Mouse (Mus musculus) E14TG2a.4 (cell line): Measurements from ENCODE around the gene Spindoc.

ENCODE experiments used
- H3K27me3 ChIP-seq: 2 replicates; pipeline ENCODE4 v1.6.1; 2014; ENCODE audit warnings: low read length, control low read depth; ENCODE audit not compliant: insufficient read depth
- H3K36me3 ChIP-seq: 2 replicates; pipeline ENCODE4 v1.6.1; 2014; ENCODE audit warnings: low read length, control low read depth; ENCODE audit not compliant: insufficient read depth
- H3K4me1 ChIP-seq: replicated peaks from 2 replicates; pipeline ENCODE4 v1.6.1; 2014; ENCODE audit warnings: low read depth, low read length, control low read depth
- H3K4me3 ChIP-seq: replicated peaks from 2 replicates; pipeline ENCODE4 v1.5.1; 2014; ENCODE audit warnings: mild to moderate bottlenecking, low read length
- H3K9me3 ChIP-seq: 2 replicates; pipeline ENCODE4 v1.6.1; 2014; ENCODE audit warnings: low read length, control low read depth
- CTCF ChIP-seq: conservative IDR thresholded peaks from 2 replicates; pipeline ENCODE4 v1.5.1; 2014; ENCODE audit warnings: low read length
- NANOG ChIP-seq: IDR thresholded peaks from 2 replicates; pipeline ENCODE4 v1.6.1; 2014; ENCODE audit warnings: borderline replicate concordance, low read length, mixed read lengths
- POU5F1 ChIP-seq: IDR thresholded peaks from 2 replicates; pipeline ENCODE4 v1.6.1; 2014; ENCODE audit warnings: low read length, borderline replicate concordance

Spindoc gene

DNA sequence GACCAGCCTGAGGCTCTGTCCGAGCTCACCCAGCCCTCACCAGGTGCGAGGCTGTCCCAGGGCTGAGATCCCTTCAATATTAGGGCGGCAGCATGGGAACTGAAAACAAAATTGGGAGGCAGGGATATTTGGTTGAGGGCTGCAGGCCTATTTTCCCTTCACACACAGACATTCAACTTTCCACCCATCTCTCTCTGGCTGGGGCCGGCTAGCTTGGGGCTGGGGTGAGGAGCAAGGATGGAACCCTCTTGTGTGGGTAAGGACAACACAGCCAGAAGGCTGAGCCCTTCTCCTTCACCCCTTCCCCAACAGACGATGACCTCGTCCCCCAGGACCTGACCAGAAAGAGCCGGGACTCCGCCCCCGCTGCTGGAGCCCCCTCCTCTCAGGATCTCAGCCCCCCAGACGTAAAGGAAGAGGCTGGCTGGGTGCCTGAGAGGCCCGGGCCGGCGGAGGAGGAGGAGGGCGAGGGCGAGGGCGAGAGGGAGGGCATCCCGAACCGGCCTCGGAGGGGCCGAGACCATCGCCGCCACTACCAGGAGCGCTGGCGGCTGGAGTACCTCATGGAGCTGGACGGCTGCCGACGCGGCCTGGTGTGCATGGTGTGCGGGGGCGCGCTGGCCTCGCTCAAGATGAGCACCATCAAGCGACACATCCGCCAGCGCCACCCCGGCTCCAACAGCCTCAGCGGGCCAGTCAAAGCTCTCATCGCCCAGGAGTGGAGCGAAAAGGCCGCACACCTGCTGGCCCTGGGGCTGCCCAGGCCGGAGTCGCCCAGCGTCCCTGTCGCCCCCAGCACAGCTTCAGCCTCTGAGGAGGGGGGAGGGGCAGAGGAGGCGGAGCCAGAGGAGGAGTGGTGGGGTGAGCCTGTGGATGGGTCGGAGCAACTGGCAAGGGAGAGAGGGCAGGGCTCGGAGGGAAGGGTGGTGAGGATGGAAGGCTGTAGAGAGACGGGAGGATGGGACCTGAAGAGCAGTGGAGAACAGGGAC lies 39.1 kb upstream of the Spindoc start:
- peaks cover 72% of the 10 kb centered on the region for H3K4me1 ChIP-seq
- TF ChIP-seq POU5F1 = no peak
- TF ChIP-seq CTCF = no peak
- no peak for TF ChIP-seq NANOG
- H3K27me3 ChIP-seq = peaks cover 60% of the 10 kb centered on the region
- peaks cover 53% of the 10 kb centered on the region for H3K36me3 ChIP-seq
- H3K4me3 ChIP-seq = peak overlapping the region; percentile 77
- no peaks in the 10 kb centered on the region for H3K9me3 ChIP-seq

DNA sequence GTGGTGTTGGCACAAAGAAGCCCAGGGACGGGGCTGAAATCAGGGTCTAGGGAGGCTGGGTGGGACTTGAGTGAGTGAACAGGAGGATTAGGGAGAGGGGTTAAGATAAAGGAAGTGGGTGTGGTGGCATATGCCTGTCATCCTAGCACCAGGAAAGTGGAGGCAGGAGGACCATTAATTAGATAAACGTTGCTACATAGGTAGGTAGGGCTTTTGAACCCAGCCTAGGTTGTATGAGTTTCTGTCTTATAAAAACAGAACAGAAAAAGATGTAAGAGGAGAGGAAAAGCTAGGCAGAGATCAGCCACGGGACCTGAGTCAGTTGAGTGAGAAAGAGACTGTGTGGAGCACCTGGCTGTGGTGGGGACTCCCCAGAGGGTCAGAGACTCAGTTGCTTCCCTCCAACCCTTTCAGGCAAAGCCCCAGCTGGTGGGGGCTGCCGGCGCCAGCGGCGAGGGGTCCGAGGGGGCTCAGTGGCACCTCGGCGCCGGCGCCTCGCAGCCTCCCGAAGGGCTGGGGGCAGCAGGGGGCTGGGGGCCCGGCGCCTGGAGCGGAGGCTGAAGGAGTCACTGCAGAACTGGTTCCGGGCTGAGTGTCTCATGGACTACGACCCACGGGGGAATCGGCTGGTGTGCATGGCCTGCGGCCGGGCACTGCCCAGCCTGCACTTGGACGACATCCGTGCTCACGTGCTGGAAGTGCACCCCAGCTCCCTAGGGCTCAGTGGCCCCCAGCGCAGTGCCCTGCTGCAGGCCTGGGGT lies 38.2 kb upstream of the Spindoc start:
- H3K27me3 ChIP-seq = peaks cover 68% of the 10 kb centered on the region
- peaks cover 79% of the 10 kb centered on the region for H3K4me1 ChIP-seq
- peak overlapping the region; percentile 77 for H3K4me3 ChIP-seq
- peaks cover 44% of the 10 kb centered on the region for H3K36me3 ChIP-seq
- TF ChIP-seq CTCF (no peak), NANOG (no peak), POU5F1 (no peak)
- no peaks in the 10 kb centered on the region for H3K9me3 ChIP-seq

DNA sequence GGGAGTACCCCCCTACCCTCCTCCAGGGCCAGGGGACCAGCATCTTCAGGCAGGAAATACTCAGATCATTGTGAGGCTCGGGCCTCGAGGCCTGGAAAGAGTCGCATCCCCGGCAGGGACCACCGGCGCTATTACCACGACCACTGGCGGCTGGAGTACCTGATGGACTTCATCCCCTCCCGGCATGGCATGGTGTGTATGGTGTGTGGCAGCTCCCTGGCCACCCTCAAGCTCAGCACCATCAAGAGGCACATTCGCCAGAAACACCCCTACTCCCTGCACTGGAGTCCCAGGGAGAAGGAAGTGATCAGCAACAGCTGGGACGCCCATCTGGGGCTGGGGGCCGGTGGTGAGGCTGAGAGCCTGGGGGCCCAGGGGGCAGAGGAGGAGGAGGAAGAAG lies 37.3 kb upstream of the Spindoc start:
- Histone ChIP-seq H3K36me3 (peaks cover 37% of the 10 kb centered on the region), H3K4me3 (peak overlapping the region; percentile 77; the same call in 1 of the 2 replicates), H3K9me3 (no peaks in the 10 kb centered on the region), H3K27me3 (peaks cover 77% of the 10 kb centered on the region), H3K4me1 (peaks cover 82% of the 10 kb centered on the region)
- TF ChIP-seq NANOG (no peak), POU5F1 (no peak), CTCF (no peak)

GRCm38 (mm10) chr19:7419134-7419533 lies 36.3 kb upstream of the Spindoc start:
- Histone ChIP-seq H3K27me3 (peaks cover 75% of the 10 kb centered on the region), H3K4me1 (peaks cover 72% of the 10 kb centered on the region), H3K36me3 (peaks cover 28% of the 10 kb centered on the region), H3K9me3 (no peaks in the 10 kb centered on the region), H3K4me3 (peak overlapping the region; percentile 98)
- no peak for TF ChIP-seq CTCF
- TF ChIP-seq NANOG = no peak
- TF ChIP-seq POU5F1 = no peak

DNA sequence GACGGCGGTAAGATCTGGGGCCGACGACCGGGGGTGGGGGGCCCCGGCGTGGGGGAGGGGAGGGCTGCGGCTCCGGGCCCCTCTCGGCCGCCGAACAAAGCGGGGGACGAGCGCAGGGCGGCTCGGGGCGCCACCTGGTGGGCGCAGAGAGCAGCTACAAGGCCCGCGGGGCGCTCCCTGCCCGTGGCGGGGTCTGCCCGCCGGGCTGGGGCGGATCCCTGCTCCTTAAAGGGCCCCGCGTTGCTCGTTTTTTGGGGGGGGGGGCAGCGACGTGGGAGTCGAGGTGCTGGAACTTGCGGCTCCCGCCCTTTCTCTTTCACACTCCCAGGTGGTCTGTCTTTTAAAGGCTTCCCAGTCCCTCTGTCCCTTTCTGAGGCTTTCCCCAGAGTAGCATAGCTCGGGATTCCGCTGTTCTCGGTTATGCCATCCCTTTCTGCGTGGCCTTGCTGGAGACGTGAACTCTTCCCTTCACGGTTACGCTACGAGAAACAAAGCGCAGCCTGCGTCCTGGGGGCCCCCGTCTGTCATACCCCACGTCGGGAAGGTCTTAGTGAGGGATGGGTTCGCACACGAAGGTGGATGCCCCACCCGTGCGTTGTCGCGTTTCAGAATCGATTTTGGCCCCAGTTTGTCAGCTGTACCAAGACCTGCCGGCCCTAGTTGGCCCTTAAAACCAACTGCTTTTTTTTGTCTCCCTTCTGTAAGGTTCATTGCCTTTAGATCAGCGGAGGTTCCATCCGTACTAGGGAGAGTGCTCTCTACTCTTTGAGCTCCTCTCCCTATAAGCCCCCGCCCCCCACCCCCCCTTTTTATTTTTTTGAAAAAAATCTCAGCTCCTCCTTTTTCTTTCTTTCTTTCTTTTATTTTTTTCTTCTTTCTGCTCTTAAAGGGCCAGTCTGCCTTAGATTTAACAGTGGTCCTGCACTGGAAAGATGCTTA lies 35.4 kb upstream of the Spindoc start:
- Histone ChIP-seq H3K4me3 (peak overlapping the region; percentile 98), H3K36me3 (peaks cover 22% of the 10 kb centered on the region), H3K9me3 (no peaks in the 10 kb centered on the region), H3K4me1 (peaks cover 62% of the 10 kb centered on the region), H3K27me3 (peaks cover 70% of the 10 kb centered on the region)
- no peak for TF ChIP-seq POU5F1
- no peak for TF ChIP-seq CTCF

DNA sequence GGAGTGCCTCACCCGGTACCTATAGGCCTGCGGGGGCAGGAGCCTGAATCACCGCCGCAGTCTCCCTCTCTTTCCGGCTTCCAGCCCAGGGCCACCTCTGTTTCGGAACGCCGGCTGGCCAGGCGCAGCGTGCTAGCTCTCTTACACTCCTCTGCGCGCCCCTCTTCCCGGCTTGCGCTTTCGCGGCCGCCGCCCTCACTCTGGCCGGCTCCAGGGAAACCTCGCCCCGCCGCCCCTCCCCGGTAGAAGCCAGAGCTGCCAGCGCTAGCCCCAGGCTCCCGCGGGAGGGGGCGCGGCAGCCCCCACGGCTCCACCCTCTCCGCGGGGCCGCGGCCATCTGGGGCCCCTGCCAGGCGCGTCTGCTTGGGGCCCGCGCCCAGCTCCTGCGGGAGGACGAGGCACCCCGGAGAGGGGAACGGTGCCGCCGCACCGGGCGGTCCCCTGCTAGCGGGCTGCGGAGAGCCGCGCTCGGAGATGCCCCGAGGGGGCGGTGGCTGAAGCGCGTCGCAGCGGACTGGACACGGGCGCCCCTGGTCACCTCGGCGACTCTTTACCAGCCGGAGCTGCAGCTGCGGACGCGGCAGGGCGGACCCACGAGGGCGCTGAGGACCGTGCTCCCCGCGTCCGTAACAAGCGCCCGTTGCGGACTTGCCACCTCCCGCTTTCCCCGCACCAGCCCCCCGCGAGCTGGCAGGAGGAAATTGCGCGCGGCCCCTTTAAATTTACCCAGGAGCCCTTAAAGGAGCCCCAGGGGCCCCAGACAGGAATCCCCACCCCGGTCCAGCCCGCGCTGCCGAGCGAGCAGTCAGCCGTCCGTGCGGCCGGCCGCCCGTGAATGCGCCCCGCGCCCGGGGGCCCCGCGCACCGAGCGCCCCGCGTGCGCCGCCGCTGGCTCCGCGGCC lies 34.3 kb upstream of the Spindoc start, which contains the start of gene 2700081O15Rik:
Gene 2700081O15Rik (plus strand): TSS at position 792 of the 902 bp plus-strand sequence.
- Histone ChIP-seq H3K27me3 (peaks cover 59% of the 10 kb centered on the region), H3K36me3 (peaks cover 22% of the 10 kb centered on the region), H3K9me3 (no peaks in the 10 kb centered on the region), H3K4me3 (peak within 1 kb of the TSS; percentile 98), H3K4me1 (peaks cover 64% of the 10 kb centered on the region)
- TF ChIP-seq POU5F1 = no peak
- TF ChIP-seq CTCF = no peak
- TF ChIP-seq NANOG = no peak
